Mouse (Mus musculus) monocyte, adult 2 months (primary cell): ENCODE measurements around the gene Olfr736.

Experiments used
- DNase-seq, 2 experiments: peaks; one replicate each; pipeline ENCODE4 v3.0.0; 2022; ENCODE audit warnings: low spot score in 2 of 2, low read depth in 1 of 2

Gene Olfr736

DNA sequence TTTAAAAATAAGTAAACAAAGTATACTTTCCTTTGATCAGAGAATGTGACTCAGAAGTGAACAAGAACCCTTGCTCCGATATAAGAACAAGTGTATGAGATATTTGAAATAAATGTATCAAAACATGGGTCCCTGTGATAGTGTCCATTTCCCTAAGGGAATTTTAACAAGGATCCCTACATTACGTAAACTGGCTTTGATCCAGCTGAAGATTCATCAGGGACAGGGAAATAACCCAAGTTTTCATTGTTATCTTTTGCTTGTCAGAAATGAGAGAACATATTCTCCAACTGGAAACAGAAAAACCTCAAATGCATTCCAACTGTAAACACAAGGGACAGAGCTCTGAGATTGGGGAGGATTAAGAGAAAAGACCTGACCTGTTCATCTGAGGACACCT lies at the start of gene Olfr736:
Gene Olfr736 (plus strand): TSS at position 301 of the 400 bp plus-strand sequence.
- DNase-seq = no peak

DNA sequence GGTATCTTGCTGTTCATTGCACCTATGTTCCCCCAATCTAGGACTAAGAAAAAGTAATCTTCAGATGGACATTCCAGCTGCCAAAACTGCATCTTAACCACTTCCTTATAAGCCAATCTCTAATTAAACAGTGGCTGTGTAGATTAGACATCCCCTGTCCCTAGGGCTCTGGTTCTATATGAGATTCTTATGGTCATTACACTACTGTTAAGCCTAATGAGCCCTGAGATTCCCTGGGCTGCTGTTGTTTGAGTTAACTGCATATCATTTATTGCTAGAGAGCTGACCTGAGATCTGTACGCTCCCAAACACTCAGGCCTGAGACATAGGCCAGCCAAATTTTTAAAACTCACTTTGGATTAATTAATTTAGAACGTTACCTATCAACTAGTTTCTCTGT lies 32.2 kb upstream of the Olfr736 start, which contains the start of gene Olfr735:
Gene Olfr735 (minus strand): TSS at position 77 of the 400 bp plus-strand sequence.
- DNase-seq = no peak

DNA sequence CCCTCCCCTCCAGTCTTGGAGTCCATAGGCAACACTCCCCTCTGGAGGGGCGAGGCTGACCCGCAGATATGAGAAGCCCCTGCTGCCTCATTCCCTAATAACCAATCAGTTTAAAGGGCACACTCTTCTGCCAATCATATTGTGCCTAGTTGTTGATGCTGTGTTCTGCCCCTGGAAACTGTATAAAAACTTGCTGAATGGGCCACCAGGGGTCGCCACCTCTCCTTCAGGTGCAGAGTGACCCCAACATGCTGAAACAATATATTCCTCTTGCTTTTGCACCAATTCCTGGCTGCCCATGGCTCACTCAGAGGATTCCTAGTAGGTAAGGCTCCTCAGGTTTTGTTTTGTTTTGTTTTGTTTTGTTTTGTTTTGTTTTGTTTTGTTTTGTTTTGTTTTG lies 28.5 kb upstream of the Olfr736 start:
- no peak for DNase-seq

DNA sequence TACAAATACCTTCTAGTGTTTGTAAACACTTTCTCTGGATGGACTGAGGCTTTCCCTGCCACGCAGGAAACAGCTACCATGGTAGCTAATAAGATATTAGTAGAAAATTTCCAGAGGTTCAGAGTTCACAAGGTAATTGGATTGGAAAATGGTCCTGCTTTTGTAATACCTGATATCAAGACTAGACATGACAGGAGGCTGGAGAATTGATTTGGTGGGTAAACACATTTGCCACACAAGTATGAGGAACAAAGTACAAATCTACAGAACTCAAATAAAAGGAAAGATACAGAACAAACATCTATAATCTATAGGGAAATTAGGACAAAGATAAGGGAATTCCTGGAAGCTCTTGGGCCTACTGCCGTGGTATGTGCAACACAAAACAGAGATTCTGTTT lies 24.2 kb upstream of the Olfr736 start:
- DNase-seq = no peak

DNA sequence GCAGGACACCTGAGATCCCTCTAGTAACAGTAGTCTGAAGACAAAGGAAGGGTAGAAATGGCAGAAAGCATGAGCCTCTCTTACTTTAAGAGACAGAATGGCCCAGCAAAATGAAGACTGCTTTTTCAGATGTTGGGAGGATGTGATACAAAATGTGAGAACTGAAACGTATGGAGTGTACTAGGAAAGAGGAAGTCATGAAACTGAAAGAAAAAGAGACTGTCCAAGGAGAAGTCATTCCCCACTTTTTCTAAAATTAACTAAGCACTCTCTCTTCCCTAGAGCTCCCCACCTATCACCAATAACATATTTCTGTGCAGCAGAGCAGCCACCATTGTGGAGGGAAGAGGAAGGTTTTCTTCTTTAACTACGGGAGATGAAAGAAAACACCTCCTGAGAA lies 23.4 kb upstream of the Olfr736 start, which contains the start of gene Tlr11:
Gene Tlr11 (plus strand): TSS at position 322 of the 400 bp plus-strand sequence.
- DNase-seq = no peak

DNA sequence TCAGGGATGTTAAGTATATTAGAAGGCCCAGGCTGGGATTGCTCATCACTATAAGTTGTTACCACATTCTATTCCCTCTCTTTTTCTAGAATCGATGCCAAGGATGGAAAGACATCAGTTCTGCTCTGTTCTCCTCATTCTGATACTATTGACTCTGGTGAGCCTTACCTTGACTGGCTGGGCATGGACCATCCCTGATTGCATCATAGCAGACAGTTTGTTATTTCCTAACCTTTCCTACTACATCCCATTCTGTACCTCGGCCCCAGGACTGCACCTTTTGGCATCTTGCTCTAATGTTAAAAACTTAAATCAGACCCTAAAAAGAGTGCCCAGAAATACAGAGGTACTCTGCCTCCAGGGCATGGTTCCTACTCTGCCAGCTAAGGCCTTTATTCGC lies 20.5 kb upstream of the Olfr736 start:
- no peak for DNase-seq

DNA sequence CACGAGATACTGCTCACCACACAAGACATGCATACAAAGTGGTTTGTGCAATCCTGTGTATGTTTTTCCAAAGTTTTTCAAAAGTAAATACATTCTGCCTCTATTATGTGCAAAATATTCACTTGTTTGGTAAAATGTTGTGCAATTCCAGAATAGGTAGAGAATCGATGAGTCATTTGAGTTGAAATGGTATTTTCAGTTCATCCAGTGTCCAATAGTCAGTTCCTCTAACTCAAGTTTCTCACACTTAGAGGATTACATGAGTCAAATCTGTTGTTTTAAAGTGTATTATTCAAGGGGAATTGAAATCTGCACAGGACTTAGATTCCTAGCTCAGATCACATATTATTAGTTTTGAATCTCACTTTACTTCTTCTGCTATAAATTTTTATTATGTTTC lies 17.4 kb upstream of the Olfr736 start:
- DNase-seq = no peak

DNA sequence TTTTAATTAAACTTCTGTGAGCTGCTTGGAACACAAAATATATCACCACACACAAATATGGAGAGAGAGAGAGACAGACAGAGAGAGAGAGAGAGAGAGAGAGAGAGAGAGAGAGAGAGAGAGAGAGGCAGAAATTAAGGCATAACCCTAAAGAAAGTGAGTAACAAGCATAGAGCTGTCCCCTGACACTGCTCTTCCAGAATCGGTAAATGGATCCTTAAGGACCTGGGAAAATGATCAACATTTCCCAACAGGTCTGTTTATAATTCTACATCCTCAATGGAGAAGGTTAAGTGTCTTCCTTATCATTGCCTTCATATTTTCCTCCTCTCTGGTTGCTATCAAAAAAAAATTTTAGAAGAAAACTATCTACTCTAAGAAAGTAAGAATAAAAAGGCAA lies 26.3 kb downstream of the Olfr736 start, which contains the start of gene Olfr738:
Gene Olfr738 (plus strand): TSS at position 301 of the 400 bp plus-strand sequence.
- DNase-seq = no peak

DNA sequence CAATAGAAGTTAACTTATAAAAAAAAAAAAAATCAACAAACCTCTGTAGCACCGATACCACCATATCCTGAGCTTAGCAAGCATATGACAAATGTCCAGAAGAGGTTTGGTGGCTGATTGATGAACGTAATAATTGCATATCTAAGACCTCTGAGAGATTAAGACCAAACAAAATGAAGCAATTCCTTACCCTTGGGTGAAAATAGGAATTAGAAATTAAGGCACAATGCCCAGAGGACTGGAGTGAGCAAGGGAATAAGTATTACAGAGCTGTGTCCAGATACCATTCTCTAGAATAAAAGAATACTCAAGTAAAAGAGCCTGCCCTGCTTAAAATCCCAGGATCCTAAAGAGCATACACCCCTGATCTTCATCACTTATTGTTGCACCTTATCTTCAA lies 37.4 kb downstream of the Olfr736 start, which contains the start of gene Olfr739:
Gene Olfr739 (plus strand): TSS at position 301 of the 400 bp plus-strand sequence.
- no peak for DNase-seq
